Mouse (Mus musculus) lung, postnatal 14 days (tissue): ENCODE results near the gene Anln.
"Not testable (repeated sequence)": the region's sequence is repeated elsewhere in the genome, so short reads cannot be mapped to it uniquely, and the experiment has no call there.

ENCODE experiments used
- DNase-seq: peaks from one replicate; pipeline ENCODE4 v3.0.0; 2021

Gene Anln

GRCm38 (mm10) chr9:22316047-22316446 is 72.9 kb downstream of the Anln start:
- DNase-seq, result not testable (repeated sequence)

- DNase-seq, result peak; percentile 20
These were observed 74.9 kb downstream of the Anln start for GRCm38 (mm10) chr9:22314066-22314465.

- peak; percentile 49 for DNase-seq
These were observed 75.8 kb downstream of the Anln start for GRCm38 (mm10) chr9:22313218-22313617.

GRCm38 (mm10) chr9:22309651-22310050 is 79.3 kb downstream of the Anln start:
- DNase-seq, result no peak

GRCm38 (mm10) chr9:22307920-22308262 is 81.1 kb downstream of the Anln start:
- not testable (repeated sequence) for DNase-seq

- DNase-seq, result peak; percentile 94
These were observed 81.7 kb downstream of the Anln start, which contains the start of gene Zfp810 for GRCm38 (mm10) chr9:22307156-22307919. TSS of gene Zfp810 (minus strand) at chr9:22307648.

GRCm38 (mm10) chr9:22306726-22307125 is 82.3 kb downstream of the Anln start:
- no peak for DNase-seq

- no peak for DNase-seq
These were observed 86.8 kb downstream of the Anln start for GRCm38 (mm10) chr9:22302199-22302598.
